Mouse (Mus musculus): ENCODE results near the gene Ccdc42. TPM values are rescaled to one million over a fixed set of nuclear protein-coding genes. Genes with fewer than 3 reads are reported as not detected.

Gene Ccdc42
- total RNA-seq, 2 experiments from 2014 or later, result not detected

GRCm38 (mm10) chr11:68593247-68593646, 6.4 kb downstream of the Ccdc42 start:
- Histone ChIP-seq H3K4me3 (no peak overlapping the region), H3K27ac (no peak overlapping the region)
- intact Hi-C loops (cut with DNase I), result no loop called here
- TF ChIP-seq CTCF (IDR thresholded peaks at IDR 0.05), result no peak
- DNase-seq, result no peak

GRCm38 (mm10) chr11:68597912-68598311, 11.1 kb downstream of the Ccdc42 start:
- Histone ChIP-seq H3K27ac (no peak overlapping the region), H3K4me3 (no peak overlapping the region)
- intact Hi-C loops (cut with DNase I), result no loop called here
- no peak for DNase-seq
- no peak for TF ChIP-seq CTCF (IDR thresholded peaks at IDR 0.05)

GRCm38 (mm10) chr11:68600551-68601021, 13.8 kb downstream of the Ccdc42 start:
- intact Hi-C loops (cut with DNase I), result no loop called here
- TF ChIP-seq CTCF (IDR thresholded peaks at IDR 0.05), result no peak
- H3K4me3 ChIP-seq, result no peak overlapping the region
- no peak for DNase-seq
- H3K27ac ChIP-seq, result peak overlapping the region; percentile 46; the same call in 1 of the 2 replicates

- peak overlapping the region; percentile 60 for H3K27ac ChIP-seq
- no peak overlapping the region for H3K4me3 ChIP-seq
- DNase-seq, result peak; percentile 35
- no peak for TF ChIP-seq CTCF (IDR thresholded peaks at IDR 0.05)
- intact Hi-C loops (cut with DNase I), result no loop called here
Observed at GRCm38 (mm10) chr11:68601486-68601991, 14.7 kb downstream of the Ccdc42 start.

GRCm38 (mm10) chr11:68602200-68602931, 15.5 kb downstream of the Ccdc42 start:
- intact Hi-C loops (cut with DNase I), result no loop called here
- DNase-seq, result peak; percentile 48
- no peak overlapping the region for H3K27ac ChIP-seq
- H3K4me3 ChIP-seq, result no peak overlapping the region
- no peak for TF ChIP-seq CTCF (IDR thresholded peaks at IDR 0.05)

GRCm38 (mm10) chr11:68607046-68607445, 20.2 kb downstream of the Ccdc42 start:
- H3K4me3 ChIP-seq, result no peak overlapping the region

GRCm38 (mm10) chr11:68609910-68610566, 23.2 kb downstream of the Ccdc42 start:
- TF ChIP-seq CTCF (IDR thresholded peaks at IDR 0.05), result no peak
- H3K27ac ChIP-seq, result no peak overlapping the region
- intact Hi-C loops (cut with DNase I), result no loop called here
- H3K4me3 ChIP-seq, result no peak overlapping the region
- no peak for DNase-seq

More at GRCm38 (mm10) chr11:68607046-68607445, 20.2 kb downstream of the Ccdc42 start:
- no peak for TF ChIP-seq CTCF (IDR thresholded peaks at IDR 0.05)
- intact Hi-C loops (cut with DNase I), result no loop called here
- H3K27ac ChIP-seq, result no peak overlapping the region; the same call in 1 of the 2 replicates
- DNase-seq, result no peak

GRCm38 (mm10) chr11:68610567-68610947, 23.7 kb downstream of the Ccdc42 start:
- H3K4me3 ChIP-seq, result no peak overlapping the region
- no peak overlapping the region for H3K27ac ChIP-seq
- DNase-seq, result no peak
- no peak for TF ChIP-seq CTCF (IDR thresholded peaks at IDR 0.05)
- intact Hi-C loops (cut with DNase I), result no loop called here

GRCm38 (mm10) chr11:68613071-68613711, 26.4 kb downstream of the Ccdc42 start:
- H3K4me3 ChIP-seq, result no peak overlapping the region
- H3K27ac ChIP-seq, result no peak overlapping the region
- DNase-seq, result no peak

GRCm38 (mm10) chr11:68622751-68623150, 35.9 kb downstream of the Ccdc42 start:
- no peak for TF ChIP-seq CTCF (IDR thresholded peaks at IDR 0.05)
- peak; percentile 37 for DNase-seq
- Histone ChIP-seq H3K4me3 (no peak overlapping the region), H3K27ac (no peak overlapping the region)
- intact Hi-C loops (cut with DNase I), result no loop called here

More at GRCm38 (mm10) chr11:68613071-68613711, 26.4 kb downstream of the Ccdc42 start:
- no peak for TF ChIP-seq CTCF (IDR thresholded peaks at IDR 0.05)
- intact Hi-C loops (cut with DNase I), result no loop called here

GRCm38 (mm10) chr11:68623225-68623870, 36.5 kb downstream of the Ccdc42 start:
- H3K4me3 ChIP-seq, result peak overlapping the region; percentile 57
- H3K27ac ChIP-seq, result no peak overlapping the region; the same call in 1 of the 2 replicates
- TF ChIP-seq CTCF (IDR thresholded peaks at IDR 0.05), result no peak
- peak; percentile 41 for DNase-seq
- intact Hi-C loops (cut with DNase I), result no loop called here

- peak overlapping the region; percentile 57 for H3K4me3 ChIP-seq
- no peak for TF ChIP-seq CTCF (IDR thresholded peaks at IDR 0.05)
- DNase-seq, result no peak
- no peak overlapping the region; the same call in 1 of the 2 replicates for H3K27ac ChIP-seq
- intact Hi-C loops (cut with DNase I), result no loop called here
Observed at GRCm38 (mm10) chr11:68623871-68624258, 37.0 kb downstream of the Ccdc42 start.

Data from gastrocnemius, adult 2 months (tissue).